Mouse (Mus musculus): ENCODE results near the gene 5430419D17Rik. TPM values are rescaled to one million over a fixed set of nuclear protein-coding genes. Genes with fewer than 3 reads are reported as not detected.

Gene 5430419D17Rik
- total RNA-seq, 2 experiments from 2014 or later, result not detected

- DNase-seq (ENCODE audit: low spot score in 2 of 2), result no peak
- intact Hi-C loops (cut with DNase I), result no loop called here
Observed at GRCm38 (mm10) chr7:131303340-131303739, 129.1 kb downstream of the 5430419D17Rik start.

- intact Hi-C loops (cut with DNase I), result no loop called here
Observed at GRCm38 (mm10) chr7:131306733-131307132, 132.5 kb downstream of the 5430419D17Rik start.

GRCm38 (mm10) chr7:131314493-131314892 is 140.3 kb downstream of the 5430419D17Rik start:
- intact Hi-C loops (cut with DNase I), result no loop called here

More at GRCm38 (mm10) chr7:131306733-131307132, 132.5 kb downstream of the 5430419D17Rik start:
- no peak for DNase-seq (ENCODE audit: low spot score in 2 of 2)

GRCm38 (mm10) chr7:131317587-131317986 is 143.4 kb downstream of the 5430419D17Rik start:
- intact Hi-C loops (cut with DNase I), result no loop called here
- no peak for DNase-seq (ENCODE audit: low spot score in 2 of 2)

More at GRCm38 (mm10) chr7:131314493-131314892, 140.3 kb downstream of the 5430419D17Rik start:
- DNase-seq (ENCODE audit: low spot score in 2 of 2), result no peak

- DNase-seq (ENCODE audit: low spot score in 2 of 2), result no peak
- intact Hi-C loops (cut with DNase I), result no loop called here
Observed at GRCm38 (mm10) chr7:131318340-131318739, 144.1 kb downstream of the 5430419D17Rik start.

GRCm38 (mm10) chr7:131322192-131322591 is 148.0 kb downstream of the 5430419D17Rik start, which contains the start of gene Cuzd1:
Cuzd1 (minus strand) TSS chr7:131322292.
- no peak for DNase-seq (ENCODE audit: low spot score in 2 of 2)
- intact Hi-C loops (cut with DNase I), result loop anchor here (10.0 kb wide), 1 partner anchor 207 kb away; no protein-coding TSS in a partner anchor

- DNase-seq (ENCODE audit: low spot score in 2 of 2), result no peak
- intact Hi-C loops (cut with DNase I), result loop anchor here (10.0 kb wide), 1 partner anchor 212 kb away; no protein-coding TSS in a partner anchor
Observed at GRCm38 (mm10) chr7:131327054-131327453, 152.9 kb downstream of the 5430419D17Rik start.

GRCm38 (mm10) chr7:131329416-131329815 is 155.2 kb downstream of the 5430419D17Rik start, which contains the start of gene Fam24b:
Fam24b (minus strand) TSS chr7:131329516.
- intact Hi-C loops (cut with DNase I), result loop anchor here (10.0 kb wide), 1 partner anchor 215 kb away; no protein-coding TSS in a partner anchor
- no peak for DNase-seq (ENCODE audit: low spot score in 2 of 2)

GRCm38 (mm10) chr7:131331688-131332087 is 157.5 kb downstream of the 5430419D17Rik start:
- intact Hi-C loops (cut with DNase I), result loop anchor here (10.0 kb wide), 1 partner anchor 147 kb away; no protein-coding TSS in a partner anchor
- no peak for DNase-seq (ENCODE audit: low spot score in 2 of 2)

GRCm38 (mm10) chr7:131333564-131333963 is 159.4 kb downstream of the 5430419D17Rik start, which contains the start of gene Fam24a:
Fam24a (plus strand) TSS chr7:131333864.
- DNase-seq (ENCODE audit: low spot score in 2 of 2), result no peak
- intact Hi-C loops (cut with DNase I), result loop anchor here (10.0 kb wide), 1 partner anchor 149 kb away; no protein-coding TSS in a partner anchor

- intact Hi-C loops (cut with DNase I), result loop anchor here (10.0 kb wide), 1 partner anchor 153 kb away; no protein-coding TSS in a partner anchor
- no peak for DNase-seq (ENCODE audit: low spot score in 2 of 2)
Observed at GRCm38 (mm10) chr7:131337502-131338068, 163.4 kb downstream of the 5430419D17Rik start.

GRCm38 (mm10) chr7:131345856-131346541 is 171.8 kb downstream of the 5430419D17Rik start:
- DNase-seq (ENCODE audit: low spot score in 2 of 2), result no peak
- intact Hi-C loops (cut with DNase I), result no loop called here

Other genes starting within 250 kb of the 5430419D17Rik start
- gene Htra1, start 238.3 kb upstream of the 5430419D17Rik start, total RNA-seq (2021), result 100 to 1,000 TPM; 228 to 243 TPM
- gene Dmbt1, start 142.3 kb upstream of the 5430419D17Rik start, total RNA-seq (2021), result not detected
- not detected for gene 4933402N03Rik, start 28.1 kb upstream of the 5430419D17Rik start, total RNA-seq (2021)
- gene Cuzd1, start 147.9 kb downstream of the 5430419D17Rik start, total RNA-seq (2021), result under 1 TPM; 0.17 to 0.18 TPM
- gene Fam24b, start 155.1 kb downstream of the 5430419D17Rik start, total RNA-seq (2021), result not detected
- not detected for gene Fam24a, start 159.5 kb downstream of the 5430419D17Rik start, total RNA-seq (2021)
- 10 to 100 TPM; 29.6 to 31.2 TPM for gene 2310057M21Rik, start 188.4 kb downstream of the 5430419D17Rik start, total RNA-seq (2021)
- gene Pstk, start 196.7 kb downstream of the 5430419D17Rik start, total RNA-seq (2021), result 10 to 100 TPM; 52.9 to 61.8 TPM
- gene Ikzf5, start 236.1 kb downstream of the 5430419D17Rik start, total RNA-seq (2021), result 10 to 100 TPM; 42.5 to 51.8 TPM
- gene Acadsb, start 236.2 kb downstream of the 5430419D17Rik start, total RNA-seq (2021), result 10 to 100 TPM; 76.2 to 80.4 TPM